Comparison of ENCODE assay signal across 21 mouse cellular contexts in genomic region chr9:103689697-103690096, GRCm38 (mm10).
DNase-seq lines count a peak whose midpoint lies in the region; ATAC-seq and TF ChIP-seq lines count a peak whose summit lies in the region.
"Had no signal": no experiment of that assay in that cellular context is flagged by ENCODE, and none has a peak within 500 bp of the region (broad histone marks: within the 10 kb centered on the region; RNA-seq: fewer than 3 reads in every experiment).

No protein-coding gene starts in this region.

- no peak overlapping the region for H3K4me2 ChIP-seq in kidney, postnatal 0 days (ENCODE audit: low read length)
- H3K4me2 ChIP-seq in kidney, embryonic 15.5 days: no peak overlapping the region
- no peak overlapping the region for H3K4me2 ChIP-seq in heart, embryonic 15.5 days
- H3K4me2 ChIP-seq: hindbrain, embryonic 15.5 days; limb, embryonic 13.5 days; liver, embryonic 15.5 days; midbrain, embryonic 12.5 days; neural tube, embryonic 12.5 days had no signal

- DNase-seq in kidney, postnatal 0 days (ENCODE audit: low spot score): peak; percentile 42
- DNase-seq in MN1 (ENCODE audit: low spot score): peak; percentile 36
- peak; percentile 41 for DNase-seq in heart, adult 8-10 months (ENCODE audit: low spot score)
- no peak for DNase-seq in cerebellum, adult 8-10 months
- DNase-seq in neural tube, embryonic 10.5 days (ENCODE audit: extremely low spot score, low spot score): no peak
- DNase-seq: adrenal gland, adult 8-10 months; cerebellum, postnatal 25 days; embryo, embryonic 11 days; layer of hippocampus, postnatal 36 days; thymus, postnatal 14 days had no signal

- H3K27ac ChIP-seq in kidney, postnatal 0 days: no peak overlapping the region
- H3K27ac ChIP-seq in kidney, embryonic 15.5 days: no peak overlapping the region
- H3K27ac ChIP-seq in heart, embryonic 15.5 days: peak overlapping the region; percentile 57
- H3K27ac ChIP-seq: forebrain, embryonic 10.5 days; hindbrain, embryonic 15.5 days; layer of hippocampus, adult 2 months; limb, embryonic 13.5 days; liver, embryonic 15.5 days; midbrain, embryonic 12.5 days; neural tube, embryonic 12.5 days had no signal

- H3K9me3 ChIP-seq in kidney, postnatal 0 days (replicated peaks; ENCODE audit: low read length): no peaks in the 10 kb centered on the region
- no peaks in the 10 kb centered on the region for H3K9me3 ChIP-seq in kidney, embryonic 15.5 days (replicated peaks)
- no peaks in the 10 kb centered on the region for H3K9me3 ChIP-seq in heart, embryonic 15.5 days (replicated peaks)
- H3K9me3 ChIP-seq: forebrain, embryonic 10.5 days; hindbrain, embryonic 15.5 days; limb, embryonic 13.5 days; liver, embryonic 15.5 days; midbrain, embryonic 12.5 days; neural tube, embryonic 12.5 days had no signal

- no peaks in the 10 kb centered on the region for H3K36me3 ChIP-seq in kidney, postnatal 0 days (ENCODE audit: insufficient read depth, low read length)
- no peaks in the 10 kb centered on the region for H3K36me3 ChIP-seq in kidney, embryonic 15.5 days
- H3K36me3 ChIP-seq in heart, embryonic 15.5 days: no peaks in the 10 kb centered on the region
- H3K36me3 ChIP-seq: forebrain, embryonic 10.5 days; hindbrain, embryonic 15.5 days; limb, embryonic 13.5 days; liver, embryonic 15.5 days; midbrain, embryonic 12.5 days; neural tube, embryonic 12.5 days had no signal

- no peaks in the 10 kb centered on the region for H3K4me1 ChIP-seq in kidney, postnatal 0 days (replicated peaks; ENCODE audit: insufficient read depth, low read length)
- 0 out of 2 replicates have a peak, but pooled peaks cover 3% of the 10 kb centered on the region for H3K4me1 ChIP-seq in kidney, embryonic 15.5 days
- peaks cover 65% of the 10 kb centered on the region for H3K4me1 ChIP-seq in heart, embryonic 15.5 days (replicated peaks)
- H3K4me1 ChIP-seq: liver, embryonic 15.5 days had no signal

- ATAC-seq in kidney, postnatal 0 days (replicated peaks; ENCODE audit: low FRiP score, low read depth): no peak
- no peak for ATAC-seq in kidney, embryonic 15.5 days (replicated peaks; ENCODE audit: low FRiP score)
- peak; percentile 72 for ATAC-seq in heart, embryonic 15.5 days (replicated peaks; ENCODE audit: insufficient number of reproducible peaks, insufficient read depth, low FRiP score, low read depth)
- ATAC-seq: intestine, embryonic 16.5 days; lung, postnatal 0 days had no signal

- no peak overlapping the region for H3K4me3 ChIP-seq in kidney, postnatal 0 days (replicated peaks; ENCODE audit: low read depth, low read length)
- no peak overlapping the region for H3K4me3 ChIP-seq in kidney, embryonic 15.5 days (replicated peaks)
- H3K4me3 ChIP-seq in heart, embryonic 15.5 days: no peak overlapping the region
- H3K4me3 ChIP-seq: forebrain, embryonic 10.5 days; hindbrain, embryonic 15.5 days; limb, embryonic 13.5 days; liver, embryonic 15.5 days; midbrain, embryonic 12.5 days; neural tube, embryonic 12.5 days had no signal

- H3K9ac ChIP-seq in kidney, postnatal 0 days (ENCODE audit: low read depth, low read length): no peak overlapping the region
- no peak overlapping the region for H3K9ac ChIP-seq in kidney, embryonic 15.5 days
- H3K9ac ChIP-seq in heart, embryonic 15.5 days: no peak overlapping the region
- H3K9ac ChIP-seq: hindbrain, embryonic 15.5 days; limb, embryonic 13.5 days; liver, embryonic 15.5 days; midbrain, embryonic 12.5 days; neural tube, embryonic 12.5 days had no signal

- TF ChIP-seq CTCF in kidney, postnatal 0 days (IDR thresholded peaks at IDR 0.05; ENCODE audit: low read depth): no peak

- WGBS in kidney, postnatal 0 days: 62% methylated on average over 7 of the region's 7 CpGs
- 50% methylated on average over 7 of the region's 7 CpGs for WGBS in kidney, embryonic 15.5 days
- WGBS in heart, embryonic 15.5 days: 44% methylated on average over 7 of the region's 7 CpGs

- no peaks in the 10 kb centered on the region for H3K27me3 ChIP-seq in kidney, postnatal 0 days (ENCODE audit: insufficient read depth, low read length)
- H3K27me3 ChIP-seq in kidney, embryonic 15.5 days: no peaks in the 10 kb centered on the region
- no peaks in the 10 kb centered on the region for H3K27me3 ChIP-seq in heart, embryonic 15.5 days
- H3K27me3 ChIP-seq: hindbrain, embryonic 15.5 days; limb, embryonic 13.5 days; liver, embryonic 15.5 days; midbrain, embryonic 12.5 days; neural tube, embryonic 12.5 days had no signal

Comparison
In these comparisons a context has a peak if more than half of its experiments do, and no peak if none do; other contexts are left out.
1. DNase-seq: peak in kidney, postnatal 0 days (single experiment), MN1 (single experiment) and heart, adult 8-10 months (single experiment); none in cerebellum, adult 8-10 months (single experiment) and neural tube, embryonic 10.5 days (single experiment).